ENCODE assay signal across 15 mouse cellular contexts in genomic region chr13:104516766-104517364, GRCm38 (mm10).
A peak's percentile ranks its signal among the peaks of the same experiment; 100 is the strongest.
DNase-seq lines count a peak whose midpoint lies in the region; ATAC-seq and TF ChIP-seq lines count a peak whose summit lies in the region.
"Had no signal": no experiment of that assay in that cellular context is flagged by ENCODE, and none has a peak within 500 bp of the region (broad histone marks: within the 10 kb centered on the region; RNA-seq: fewer than 3 reads in every experiment).

No protein-coding gene starts in this region.

- DNase-seq in gastrocnemius, adult 2 months = no peak
- DNase-seq in gastrocnemius, postnatal 36 days = no peak
- peak; percentile 60 for DNase-seq in lung, embryonic 14.5 days
- no peak for DNase-seq in lung, adult 2 months
- peak; percentile 75 for DNase-seq in Muller cell, postnatal 12 days (ENCODE audit: inconsistent ontology term)
- no peak for DNase-seq in spleen, postnatal 14 days (ENCODE audit: low spot score in 2 of 2)
- DNase-seq: adrenal gland, postnatal 36 days; cerebellum, postnatal 14 days; kidney, adult 2 months; liver had no signal

- H3K9ac ChIP-seq in lung, embryonic 14.5 days = no peak overlapping the region
- H3K9ac ChIP-seq in intestine, embryonic 16.5 days (ENCODE audit: low read depth, low read length) = no peak overlapping the region
- H3K9ac ChIP-seq: forebrain, embryonic 15.5 days had no signal

- H3K9me3 ChIP-seq in lung, embryonic 14.5 days (ENCODE audit: low read depth, low read length) = no peaks in the 10 kb centered on the region
- H3K9me3 ChIP-seq in intestine, embryonic 16.5 days (ENCODE audit: control insufficient read depth, low read length) = no peaks in the 10 kb centered on the region
- H3K9me3 ChIP-seq: forebrain, embryonic 15.5 days; G1E had no signal

- peaks cover 5% of the 10 kb centered on the region; the same call in 1 of the 2 replicates for H3K4me1 ChIP-seq in lung, embryonic 14.5 days (ENCODE audit: insufficient read depth)
- no peaks in the 10 kb centered on the region; the same call in 1 of the 2 replicates for H3K4me1 ChIP-seq in lung, adult 2 months (ENCODE audit: control insufficient read depth, insufficient read depth, low read length)
- peaks cover 9% of the 10 kb centered on the region; the same call in 1 of the 2 replicates for H3K4me1 ChIP-seq in intestine, embryonic 16.5 days (ENCODE audit: control insufficient read depth, insufficient read depth, low read length)

- H3K27me3 ChIP-seq in lung, embryonic 14.5 days (ENCODE audit: insufficient read depth, low read length) = no peaks in the 10 kb centered on the region
- H3K27me3 ChIP-seq in intestine, embryonic 16.5 days (replicated peaks; ENCODE audit: control insufficient read depth, insufficient read depth, low read length) = no peaks in the 10 kb centered on the region
- H3K27me3 ChIP-seq: forebrain, embryonic 15.5 days had no signal

- peak overlapping the region; percentile 72 for H3K27ac ChIP-seq in gastrocnemius, adult 2 months
- H3K27ac ChIP-seq in lung, embryonic 14.5 days (ENCODE audit: low read depth) = peak overlapping the region; percentile 89
- peak overlapping the region; percentile 61; the same call in 1 of the 2 replicates for H3K27ac ChIP-seq in intestine, embryonic 16.5 days (ENCODE audit: low read length)
- H3K27ac ChIP-seq: left cerebral cortex, adult 2 months had no signal

- 31% methylated on average over 7 of the region's 7 CpGs for WGBS in lung, embryonic 14.5 days
- WGBS in lung, adult 2 months = 33% methylated on average over 7 of the region's 7 CpGs
- 35% methylated on average over 7 of the region's 7 CpGs for WGBS in intestine, embryonic 16.5 days

- TF ChIP-seq POLR2A in lung, adult 2 months (IDR thresholded peaks at IDR 0.05; ENCODE audit: borderline replicate concordance, extremely low read depth, low read depth, low read length) = no peak

- H3K4me3 ChIP-seq in gastrocnemius, adult 2 months = no peak overlapping the region
- no peak overlapping the region for H3K4me3 ChIP-seq in lung, embryonic 14.5 days (ENCODE audit: low read depth, low read length)
- H3K4me3 ChIP-seq in lung, adult 2 months (replicated peaks; ENCODE audit: extremely low read depth, low read depth, low read length) = no peak overlapping the region
- no peak overlapping the region for H3K4me3 ChIP-seq in intestine, embryonic 16.5 days (ENCODE audit: low read length)
- H3K4me3 ChIP-seq: forebrain, embryonic 15.5 days; left cerebral cortex, adult 2 months had no signal

- peak; percentile 12; the same call in 1 of the 2 replicates for ATAC-seq in lung, embryonic 14.5 days (ENCODE audit: insufficient read depth)
- ATAC-seq in intestine, embryonic 16.5 days = peak; percentile 46; the same call in 1 of the 2 replicates
- ATAC-seq in granulocyte monocyte progenitor cell, adult 5-6 weeks (replicated peaks; ENCODE audit: poor library complexity, severe bottlenecking) = no peak
- ATAC-seq: forebrain, embryonic 15.5 days had no signal

- H3K36me3 ChIP-seq in lung, embryonic 14.5 days (ENCODE audit: insufficient read depth) = no peaks in the 10 kb centered on the region
- no peaks in the 10 kb centered on the region for H3K36me3 ChIP-seq in intestine, embryonic 16.5 days (ENCODE audit: control insufficient read depth, insufficient read depth, low read length)
- H3K36me3 ChIP-seq: forebrain, embryonic 15.5 days; G1E had no signal

- no peak overlapping the region for H3K4me2 ChIP-seq in lung, embryonic 14.5 days
- no peak overlapping the region for H3K4me2 ChIP-seq in intestine, embryonic 16.5 days (ENCODE audit: low read depth, low read length)
- H3K4me2 ChIP-seq: forebrain, embryonic 15.5 days had no signal

- TF ChIP-seq CTCF in gastrocnemius, adult 2 months (IDR thresholded peaks at IDR 0.05) = no peak
- no peak for TF ChIP-seq CTCF in lung, embryonic 14.5 days (IDR thresholded peaks at IDR 0.05; ENCODE audit: low read depth)
- TF ChIP-seq CTCF in lung, adult 2 months (IDR thresholded peaks at IDR 0.05; ENCODE audit: insufficient read depth, low read length) = no peak

- intact Hi-C loops in gastrocnemius, adult 2 months (cut with DNase I) = no loop called here
- intact Hi-C loops in gastrocnemius, postnatal 36 days (cut with DNase I) = no loop called here

Comparison
In these comparisons a context has a peak if more than half of its experiments do, and no peak if none do; other contexts are left out.
1. DNase-seq: peak in lung, embryonic 14.5 days (single experiment) and Muller cell, postnatal 12 days (single experiment); none in gastrocnemius, adult 2 months (single experiment), gastrocnemius, postnatal 36 days (0 of 2), lung, adult 2 months (single experiment) and spleen, postnatal 14 days (0 of 2).
2. Peak in every context shown above with its lines, with median percentiles within 50 percentile points of each other: H3K27ac ChIP-seq.